Mouse (Mus musculus): ENCODE measurements around the gene Gm45234.

Gene Gm45234

GRCm38 (mm10) chr6:124706061-124706627 lies 49.7 kb downstream of the Gm45234 start:
- DNase-seq (ENCODE audit: low spot score) = no peak

- DNase-seq (ENCODE audit: low spot score) = no peak
Measured at GRCm38 (mm10) chr6:124704417-124704816, 51.4 kb downstream of the Gm45234 start.

- no peak for DNase-seq (ENCODE audit: low spot score)
Measured at GRCm38 (mm10) chr6:124703789-124704188, 52.0 kb downstream of the Gm45234 start.

GRCm38 (mm10) chr6:124702784-124703103 lies 53.1 kb downstream of the Gm45234 start:
- DNase-seq (ENCODE audit: low spot score) = no peak

GRCm38 (mm10) chr6:124702102-124702783 lies 53.6 kb downstream of the Gm45234 start:
- no peak for DNase-seq (ENCODE audit: low spot score)

- no peak for DNase-seq (ENCODE audit: low spot score)
Measured at GRCm38 (mm10) chr6:124701338-124701737, 54.5 kb downstream of the Gm45234 start.

- no peak for DNase-seq (ENCODE audit: low spot score)
Measured at GRCm38 (mm10) chr6:124699962-124700610, 55.7 kb downstream of the Gm45234 start.

GRCm38 (mm10) chr6:124699366-124699765 lies 56.5 kb downstream of the Gm45234 start:
- no peak for DNase-seq (ENCODE audit: low spot score)

- DNase-seq (ENCODE audit: low spot score) = no peak
Measured at GRCm38 (mm10) chr6:124698751-124699150, 57.1 kb downstream of the Gm45234 start.

GRCm38 (mm10) chr6:124696441-124697150 lies 59.2 kb downstream of the Gm45234 start:
- DNase-seq (ENCODE audit: low spot score) = no peak

GRCm38 (mm10) chr6:124694166-124694955 lies 61.5 kb downstream of the Gm45234 start:
- no peak for DNase-seq (ENCODE audit: low spot score)

- no peak for DNase-seq (ENCODE audit: low spot score)
Measured at GRCm38 (mm10) chr6:124693243-124693981, 62.4 kb downstream of the Gm45234 start.

- no peak for DNase-seq (ENCODE audit: low spot score)
Measured at GRCm38 (mm10) chr6:124690517-124690916, 65.3 kb downstream of the Gm45234 start.
